In genomic region chr9:90082992-90083391, GRCm38 (mm10) we compare ENCODE assay signal across 28 mouse cellular contexts. TPM values are rescaled to one million over a fixed set of nuclear protein-coding genes. Genes with fewer than 3 reads are reported as not detected.
A peak's percentile ranks its signal among the peaks of the same experiment; 100 is the strongest.
DNase-seq lines count a peak whose midpoint lies in the region; ATAC-seq and TF ChIP-seq lines count a peak whose summit lies in the region.
"Had no signal": no experiment of that assay in that cellular context is flagged by ENCODE, and none has a peak within 500 bp of the region (broad histone marks: within the 10 kb centered on the region; RNA-seq: fewer than 3 reads in every experiment).

No protein-coding gene starts in this region.

- H3K36me3 ChIP-seq in heart, embryonic 10.5 days, result peaks cover 17% of the 10 kb centered on the region
- H3K36me3 ChIP-seq in liver, adult 2 months (ENCODE audit: control insufficient read depth, insufficient read depth, low read length), result no peaks in the 10 kb centered on the region; the same call in 1 of the 2 replicates
- H3K36me3 ChIP-seq in liver, embryonic 12.5 days, result peaks cover 15% of the 10 kb centered on the region
- H3K36me3 ChIP-seq in hindbrain, embryonic 13.5 days, result peaks cover 22% of the 10 kb centered on the region

- peak; percentile 70 for DNase-seq in heart, embryonic 10.5 days (ENCODE audit: low spot score)
- no peak for DNase-seq in heart, adult 9 months (ENCODE audit: low spot score in 2 of 2)
- peak; percentile 73 for DNase-seq in liver, adult 2 months (ENCODE audit: extremely low read depth, low read depth, low spot score)
- DNase-seq in 3T3-L1 (ENCODE audit: low read depth, low spot score) (peak; percentile 27), 416B (ENCODE audit: low read depth) (peak; percentile 35)
- no peak for DNase-seq in layer of hippocampus, postnatal 36 days
- DNase-seq: adrenal gland, postnatal 10 days; cerebellum, adult 11-12 months; cerebellum, adult 9-11 months; embryo, embryonic 11 days; gastrocnemius, postnatal 10 days; kidney, adult 9 months; kidney, postnatal 25 days; left cerebral cortex, postnatal 4 days; liver, embryonic 13.5 days; lung, adult 18-20 months; lung, postnatal 4 days; thymus, postnatal 14 days had no signal

- no peak overlapping the region for H3K4me3 ChIP-seq in heart, embryonic 10.5 days
- no peak overlapping the region for H3K4me3 ChIP-seq in liver, adult 2 months (ENCODE audit: insufficient read depth, low read depth, low read length)
- H3K4me3 ChIP-seq in liver, embryonic 12.5 days, result no peak overlapping the region
- no peak overlapping the region for H3K4me3 ChIP-seq in hindbrain, embryonic 13.5 days
- H3K4me3 ChIP-seq: embryonic facial prominence, embryonic 12.5 days; heart, embryonic 12.5 days; hindbrain, embryonic 15.5 days; layer of hippocampus, adult 2 months; liver, embryonic 13.5 days; megakaryocyte, embryonic 14.5 days had no signal

- WGBS in heart, embryonic 10.5 days, result 87% methylated on average over 1 of the region's 1 CpGs
- WGBS in liver, adult 2 months, result 32% methylated on average over 1 of the region's 1 CpGs
- WGBS in liver, embryonic 12.5 days (ENCODE audit: insufficient replicate concordance), result 92% methylated on average over 1 of the region's 1 CpGs
- WGBS in hindbrain, embryonic 13.5 days, result 97% methylated on average over 1 of the region's 1 CpGs

- no peak overlapping the region for H3K9ac ChIP-seq in liver, adult 2 months (ENCODE audit: low read depth, low read length)
- no peak overlapping the region for H3K9ac ChIP-seq in liver, embryonic 12.5 days
- no peak overlapping the region for H3K9ac ChIP-seq in hindbrain, embryonic 13.5 days
- H3K9ac ChIP-seq: embryonic facial prominence, embryonic 12.5 days; heart, embryonic 12.5 days; hindbrain, embryonic 15.5 days; liver, embryonic 13.5 days had no signal

- no peaks in the 10 kb centered on the region for H3K27me3 ChIP-seq in heart, embryonic 10.5 days (ENCODE audit: insufficient read depth, poor library complexity, severe bottlenecking)
- H3K27me3 ChIP-seq in liver, adult 2 months (ENCODE audit: control insufficient read depth, insufficient read depth, low read length), result no peaks in the 10 kb centered on the region
- no peaks in the 10 kb centered on the region for H3K27me3 ChIP-seq in liver, embryonic 12.5 days (replicated peaks)
- H3K27me3 ChIP-seq in hindbrain, embryonic 13.5 days, result no peaks in the 10 kb centered on the region
- H3K27me3 ChIP-seq: embryonic facial prominence, embryonic 12.5 days; heart, embryonic 12.5 days; hindbrain, embryonic 15.5 days; liver, embryonic 13.5 days; megakaryocyte, embryonic 14.5 days had no signal

- H3K9me3 ChIP-seq in heart, embryonic 10.5 days, result no peaks in the 10 kb centered on the region
- H3K9me3 ChIP-seq in liver, embryonic 12.5 days (replicated peaks), result no peaks in the 10 kb centered on the region
- H3K9me3 ChIP-seq in hindbrain, embryonic 13.5 days, result no peaks in the 10 kb centered on the region
- H3K9me3 ChIP-seq: embryonic facial prominence, embryonic 12.5 days; G1E; hindbrain, embryonic 15.5 days; liver, embryonic 13.5 days; megakaryocyte, embryonic 14.5 days had no signal

- H3K4me1 ChIP-seq in heart, embryonic 10.5 days, result no peaks in the 10 kb centered on the region
- H3K4me1 ChIP-seq in liver, adult 2 months (ENCODE audit: control insufficient read depth, insufficient read depth, low read length), result no peaks in the 10 kb centered on the region
- no peaks in the 10 kb centered on the region for H3K4me1 ChIP-seq in liver, embryonic 12.5 days
- no peaks in the 10 kb centered on the region for H3K4me1 ChIP-seq in hindbrain, embryonic 13.5 days (replicated peaks)
- H3K4me1 ChIP-seq: embryonic facial prominence, embryonic 12.5 days; heart, embryonic 12.5 days; hindbrain, embryonic 15.5 days; liver, embryonic 13.5 days had no signal

- H3K4me2 ChIP-seq in liver, embryonic 12.5 days, result no peak overlapping the region
- H3K4me2 ChIP-seq in hindbrain, embryonic 13.5 days, result no peak overlapping the region
- H3K4me2 ChIP-seq: embryonic facial prominence, embryonic 12.5 days; heart, embryonic 12.5 days; hindbrain, embryonic 15.5 days; liver, embryonic 13.5 days had no signal

- no peak overlapping the region for H3K27ac ChIP-seq in heart, embryonic 10.5 days
- H3K27ac ChIP-seq in liver, adult 2 months (replicated peaks; ENCODE audit: insufficient read depth, low read depth, low read length), result no peak overlapping the region
- H3K27ac ChIP-seq in liver, embryonic 12.5 days, result no peak overlapping the region
- H3K27ac ChIP-seq in hindbrain, embryonic 13.5 days, result no peak overlapping the region
- H3K27ac ChIP-seq: embryonic facial prominence, embryonic 12.5 days; hindbrain, embryonic 15.5 days; layer of hippocampus, adult 2 months; liver, embryonic 13.5 days had no signal

- no peak for ATAC-seq in liver, embryonic 12.5 days
- ATAC-seq in hindbrain, embryonic 13.5 days (ENCODE audit: low FRiP score), result no peak
- ATAC-seq: inflammation-experienced regulatory T-cells, adult 6 months; lung, postnatal 0 days had no signal

- H3K79me2 ChIP-seq in liver, adult 2 months (ENCODE audit: control insufficient read depth, insufficient read depth, low read length), result no peaks in the 10 kb centered on the region

- no peak for TF ChIP-seq POLR2A in liver, adult 2 months (IDR thresholded peaks at IDR 0.05; ENCODE audit: extremely low read depth, insufficient read depth, low read length)

- no peak for TF ChIP-seq CTCF in liver, adult 2 months (IDR thresholded peaks at IDR 0.05; ENCODE audit: low read depth, low read length)

RNA-seq across cellular contexts. Expression of gene Ctsh, which starts 29.0 kb away (rescaled TPM):
- 19.3 and 26.4 TPM in 2 replicates for polyA plus RNA-seq in heart, embryonic 10.5 days (2016; fragmentation: Nextera tagmentation; extraction: Ambion mirVana)
- 551 and 607 TPM in 2 replicates for total RNA-seq in liver, adult 2 months (2014; rRNA removed)
- polyA plus RNA-seq in liver, adult 2 months (2012; rRNA removed), result 109 and 194 TPM in 2 replicates
- 23.3 and 28.1 TPM in 2 replicates for polyA plus RNA-seq in liver, embryonic 12.5 days (2016; fragmentation: Nextera tagmentation; extraction: Ambion mirVana)
- polyA plus RNA-seq in hindbrain, embryonic 13.5 days (2015; fragmentation: Nextera tagmentation; extraction: Ambion mirVana), result 17.4 and 25.4 TPM in 2 replicates
- total RNA-seq in layer of hippocampus, postnatal 36 days (2021), result 10 to 100 TPM; 11.5 to 13.8 TPM
- polyA plus RNA-seq: G1E had no signal

RNA-seq across cellular contexts. Expression of gene Morf4l1, which starts 31.6 kb away (rescaled TPM):
- polyA plus RNA-seq in heart, embryonic 10.5 days (2016; fragmentation: Nextera tagmentation; extraction: Ambion mirVana), result 430 and 475 TPM in 2 replicates
- 144 and 161 TPM in 2 replicates for total RNA-seq in liver, adult 2 months (2014; rRNA removed)
- polyA plus RNA-seq in liver, adult 2 months (2012; rRNA removed), result 56.1 and 67.4 TPM in 2 replicates
- 179 and 180 TPM in 2 replicates for polyA plus RNA-seq in liver, embryonic 12.5 days (2016; fragmentation: Nextera tagmentation; extraction: Ambion mirVana)
- polyA plus RNA-seq in hindbrain, embryonic 13.5 days (2015; fragmentation: Nextera tagmentation; extraction: Ambion mirVana), result 546 and 556 TPM in 2 replicates
- total RNA-seq in layer of hippocampus, postnatal 36 days (2021), result 100 to 1,000 TPM; 422 to 449 TPM

Comparison
In these comparisons a context has a peak if more than half of its experiments do, and no peak if none do; other contexts are left out.
1. DNase-seq: peak in heart, embryonic 10.5 days (single experiment), liver, adult 2 months (single experiment), 3T3-L1 (single experiment) and 416B (single experiment); none in heart, adult 9 months (0 of 2) and layer of hippocampus, postnatal 36 days (0 of 2).